Mouse (Mus musculus) myocyte (in vitro differentiated cells): ENCODE results near the gene Sbk1.

ENCODE experiments used
- MAX ChIP-seq: IDR thresholded peaks from one replicate; pipeline ENCODE4 v1.6.1; 2011; ENCODE audit warnings: low read depth, mild to moderate bottlenecking, control low read depth
- MYOD1 ChIP-seq, 3 experiments: IDR thresholded peaks; one replicate each; pipeline ENCODE4 v1.6.1; 2011; ENCODE audit warnings: control low read depth in 2 of 3, low read depth in 2 of 3, mild to moderate bottlenecking in 2 of 3, moderate library complexity in 1 of 3; ENCODE audit not compliant: insufficient read length in 2 of 3, control insufficient read depth in 1 of 3
- POLR2A ChIP-seq: IDR thresholded peaks from one replicate; pipeline ENCODE4 v1.6.1; 2011; ENCODE audit warnings: low read depth, mild to moderate bottlenecking, control low read depth, moderate library complexity; ENCODE audit not compliant: insufficient read length
- POLR2AphosphoS2 ChIP-seq: IDR thresholded peaks from one replicate; pipeline ENCODE4 v1.6.1; 2011; ENCODE audit warnings: low read depth, control low read depth; ENCODE audit not compliant: insufficient read length
- TCF12 ChIP-seq: IDR thresholded peaks from one replicate; pipeline ENCODE4 v1.6.1; 2011; ENCODE audit warnings: mild to moderate bottlenecking, control low read depth; ENCODE audit not compliant: poor library complexity, insufficient read depth, severe bottlenecking
- USF1 ChIP-seq: IDR thresholded peaks from one replicate; pipeline ENCODE4 v1.6.1; 2011; ENCODE audit warnings: low read depth, mild to moderate bottlenecking, control low read depth, moderate library complexity

- TF ChIP-seq POLR2A: no peak
- TF ChIP-seq MAX: no peak
- no peak for TF ChIP-seq MYOD1 (IDR thresholded peaks at IDR 0.05; ENCODE audit: control insufficient read depth in 1 of 3, insufficient read length in 2 of 3, low read depth in 2 of 3)
- TF ChIP-seq USF1: no peak
- no peak for TF ChIP-seq TCF12
- no peak for TF ChIP-seq POLR2AphosphoS2
Measured at GRCm38 (mm10) chr7:126288104-126288497, 15.7 kb downstream of the Sbk1 start.
